Mouse (Mus musculus): ENCODE data around the gene Npm3.

Gene Npm3

GRCm38 (mm10) chr19:45734191-45734590 is 15.2 kb downstream of the Npm3 start:
- DNase-seq (ENCODE audit: low read depth): no peak

GRCm38 (mm10) chr19:45733564-45733963 is 15.8 kb downstream of the Npm3 start:
- no peak for DNase-seq (ENCODE audit: low read depth)

- DNase-seq (ENCODE audit: low read depth): no peak
Measured at GRCm38 (mm10) chr19:45731658-45732057, 17.7 kb downstream of the Npm3 start.

DNA sequence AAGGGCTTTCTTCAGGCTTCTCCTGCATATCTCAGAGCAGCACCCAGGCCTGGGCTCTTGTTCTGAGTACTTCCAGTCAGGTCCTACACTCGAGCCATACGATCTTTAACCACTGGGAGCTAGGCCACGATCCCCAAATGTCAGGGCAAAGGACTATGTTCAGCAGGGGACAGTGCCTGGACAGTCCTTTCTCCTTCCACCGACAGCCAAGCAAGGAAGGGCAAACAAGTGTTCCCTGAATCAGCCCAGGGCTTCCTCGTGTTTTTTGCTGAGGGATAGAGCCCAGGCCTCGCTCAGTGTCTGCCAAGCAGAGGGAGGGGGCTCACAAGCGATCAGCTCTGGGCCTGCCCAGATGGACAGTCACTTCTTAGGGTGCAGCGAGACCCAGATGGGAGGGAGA is 19.3 kb downstream of the Npm3 start:
- DNase-seq (ENCODE audit: low read depth): no peak

- DNase-seq (ENCODE audit: low read depth): no peak
Measured at GRCm38 (mm10) chr19:45727231-45727630, 22.2 kb downstream of the Npm3 start.

DNA sequence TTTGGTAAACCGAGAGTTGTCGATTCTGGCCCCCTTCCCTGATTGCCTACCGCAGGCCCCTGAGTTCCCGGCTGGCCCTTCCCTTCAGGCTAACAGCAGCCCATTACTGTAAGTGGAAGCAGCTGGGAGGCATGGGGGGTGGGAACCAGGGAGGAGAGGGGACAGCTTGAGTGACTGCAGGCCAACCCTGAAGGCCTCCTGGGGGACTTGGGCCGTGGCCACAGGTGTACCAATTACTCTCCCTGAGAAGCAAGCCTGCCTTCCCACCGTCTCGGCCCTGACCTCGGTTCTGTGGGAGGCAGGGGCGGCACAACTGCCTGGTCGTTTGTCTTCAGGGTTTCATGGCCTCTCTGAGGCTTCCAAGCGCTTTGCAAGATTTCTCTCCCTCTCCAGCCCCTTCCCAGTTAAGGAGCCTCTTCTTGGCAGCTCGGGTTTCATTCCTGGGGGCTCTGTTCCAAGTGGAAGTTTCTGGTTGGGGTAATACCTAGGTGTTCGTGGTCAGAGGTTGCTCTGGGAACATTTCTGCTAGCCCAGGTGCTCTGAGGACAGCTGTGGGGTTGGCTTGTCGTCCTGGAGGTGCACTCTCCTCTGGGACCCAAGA is 23.6 kb downstream of the Npm3 start:
- DNase-seq (ENCODE audit: low read depth): no peak

GRCm38 (mm10) chr19:45722188-45722587 is 27.2 kb downstream of the Npm3 start:
- DNase-seq (ENCODE audit: low read depth): no peak

- no peak for DNase-seq (ENCODE audit: low read depth)
Measured at GRCm38 (mm10) chr19:45718286-45718685, 31.1 kb downstream of the Npm3 start.

GRCm38 (mm10) chr19:45717493-45718220 is 31.7 kb downstream of the Npm3 start:
- DNase-seq (ENCODE audit: low read depth): no peak

GRCm38 (mm10) chr19:45708704-45709103 is 40.7 kb downstream of the Npm3 start:
- DNase-seq (ENCODE audit: low read depth): no peak
